Mouse (Mus musculus) ES-E14 (cell line): Measurements from ENCODE around the gene Specc1l.

Experiments
- CHD2 ChIP-seq: IDR thresholded peaks from 2 replicates; pipeline ENCODE4 v1.6.1; 2014; ENCODE audit warnings: mild to moderate bottlenecking, low read depth, low read length, inconsistent platforms
- HCFC1 ChIP-seq: IDR thresholded peaks from 2 replicates; pipeline ENCODE4 v1.6.1; 2012; ENCODE audit warnings: low read length, inconsistent platforms, borderline replicate concordance; ENCODE audit not compliant: insufficient read depth
- MAFK ChIP-seq: IDR thresholded peaks from 2 replicates; pipeline ENCODE4 v1.6.1; 2014; ENCODE audit warnings: mild to moderate bottlenecking, low read depth, low read length, inconsistent platforms; ENCODE audit not compliant: insufficient read depth
- ZC3H11A ChIP-seq: IDR thresholded peaks from 2 replicates; pipeline ENCODE4 v1.6.1; 2012; ENCODE audit warnings: low read depth, mild to moderate bottlenecking, inconsistent platforms, low read length, borderline replicate concordance
- ZNF384 ChIP-seq: IDR thresholded peaks from 2 replicates; pipeline ENCODE4 v1.6.1; 2012; ENCODE audit warnings: low read depth, low read length, inconsistent platforms

DNA sequence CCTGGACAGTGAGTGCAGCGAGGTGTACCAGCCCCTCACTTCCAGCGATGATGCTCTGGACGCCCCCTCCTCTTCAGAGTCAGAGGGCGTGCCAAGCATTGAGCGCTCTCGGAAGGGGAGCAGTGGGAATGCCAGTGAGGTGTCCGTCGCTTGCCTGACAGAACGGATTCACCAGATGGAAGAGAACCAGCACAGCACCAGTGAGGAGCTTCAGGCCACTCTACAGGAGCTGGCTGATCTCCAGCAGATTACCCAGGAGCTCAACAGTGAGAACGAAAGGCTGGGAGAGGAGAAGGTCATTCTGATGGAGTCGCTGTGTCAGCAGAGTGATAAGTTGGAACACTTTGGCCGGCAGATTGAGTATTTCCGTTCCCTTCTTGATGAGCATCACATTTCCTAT, 33.9 kb downstream of the Specc1l start:
- TF ChIP-seq HCFC1 (no peak), ZNF384 (no peak), ZC3H11A (no peak), MAFK (no peak), CHD2 (no peak)
